Mouse (Mus musculus) kidney, adult 2 months (tissue): ENCODE data around the gene Lamp1. TPM values are rescaled to one million over a fixed set of nuclear protein-coding genes. Genes with fewer than 3 reads are reported as not detected.
A peak's percentile ranks its signal among the peaks of the same experiment; 100 is the strongest.

ENCODE experiments used
- DNase-seq: peaks from one replicate; pipeline ENCODE4 v3.0.0; 2021
- H3K27ac ChIP-seq: fragments of 200-500 bp; 2 replicates; pipeline ENCODE4 v1.5.1; 2012; ENCODE audit warnings: low read depth, low read length, control low read depth, inconsistent platforms; ENCODE audit not compliant: insufficient read depth
- H3K27me3 ChIP-seq: fragments of 200-500 bp; replicated peaks from 2 replicates; pipeline ENCODE4 v1.6.1; 2012; ENCODE audit warnings: mild to moderate bottlenecking, moderate library complexity, low read length, inconsistent platforms; ENCODE audit not compliant: control insufficient read depth, insufficient read depth
- H3K36me3 ChIP-seq: fragments of 200-500 bp; 2 replicates; pipeline ENCODE4 v1.6.1; 2012; ENCODE audit warnings: mild to moderate bottlenecking, moderate library complexity, low read length, inconsistent platforms; ENCODE audit not compliant: control insufficient read depth, insufficient read depth
- H3K4me1 ChIP-seq: fragments of 200-500 bp; 2 replicates; pipeline ENCODE4 v1.6.1; 2011; ENCODE audit warnings: low read length; ENCODE audit not compliant: control insufficient read depth, insufficient read depth
- H3K4me3 ChIP-seq: fragments of 200-500 bp; 2 replicates; pipeline ENCODE4 v1.5.1; 2011; ENCODE audit warnings: mild to moderate bottlenecking, low read depth, low read length, control low read depth; ENCODE audit not compliant: insufficient read depth
- CTCF ChIP-seq: fragments of 200-500 bp; conservative IDR thresholded peaks from 2 replicates; pipeline ENCODE4 v1.5.1; 2011; ENCODE audit warnings: low read depth, mild to moderate bottlenecking, control low read depth, low read length, moderate library complexity, mixed read lengths; ENCODE audit not compliant: insufficient read depth, insufficient read length
- POLR2A ChIP-seq: fragments of 200-500 bp; IDR thresholded peaks from one replicate; pipeline ENCODE4 v1.6.1; 2011; ENCODE audit warnings: low read depth, low read length, control low read depth
- WGBS: fragments of 180-500 bp; shearing (Covaris S2); methylation state at CpG from one replicate; pipeline ENCODE4 v1.1.7; 2018; 5-methylcytosine and 5-hydroxymethylcytosine counted together
- polyA plus RNA-seq: library from polyadenylated mRNA; depleted of rRNA; stranded (reverse); fragments of >200 nt; gene quantifications from 2 replicates; pipeline ENCODE4 v1.2.3, GENCODE M21; 2012

Lamp1 gene
- polyA plus RNA-seq, 1 experiment, result 1,404 TPM

GRCm38 (mm10) chr8:13150929-13151328, 8.0 kb upstream of the Lamp1 start:
- H3K4me3 ChIP-seq, result no peak overlapping the region
- H3K4me1 ChIP-seq, result no peaks in the 10 kb centered on the region
- no peak overlapping the region for H3K27ac ChIP-seq
- H3K36me3 ChIP-seq, result 0 out of 2 replicates have a peak, but pooled peaks cover 1% of the 10 kb centered on the region
- DNase-seq, result no peak
- no peaks in the 10 kb centered on the region for H3K27me3 ChIP-seq
- TF ChIP-seq CTCF (no peak), POLR2A (no peak)
- WGBS, result 96% methylated on average over 2 of the region's 2 CpGs

DNA sequence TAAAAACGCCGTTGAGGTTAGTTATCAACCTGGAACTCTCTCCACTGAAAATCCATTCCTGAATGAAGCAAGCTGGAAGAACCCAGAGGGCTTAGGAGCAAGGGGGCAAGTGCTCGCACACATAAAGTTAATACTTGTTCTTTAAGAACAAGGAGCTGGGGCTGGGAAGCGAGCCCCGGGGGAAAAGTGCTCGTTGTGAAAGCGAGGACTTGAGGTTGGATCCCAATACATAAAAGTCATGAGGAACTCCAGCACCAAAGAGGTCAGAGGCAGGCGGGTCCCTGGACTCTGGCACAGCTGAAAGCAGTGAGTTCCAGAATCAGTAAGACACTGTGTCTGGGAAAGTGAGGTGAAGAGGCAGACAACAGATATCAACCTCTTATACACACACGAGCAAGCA, 4.9 kb upstream of the Lamp1 start:
- H3K27ac ChIP-seq, result no peak overlapping the region
- no peak for DNase-seq
- no peak overlapping the region for H3K4me3 ChIP-seq
- no peaks in the 10 kb centered on the region for H3K27me3 ChIP-seq
- TF ChIP-seq POLR2A (no peak), CTCF (no peak)
- 68% methylated on average over 9 of the region's 9 CpGs for WGBS
- peaks cover 7% of the 10 kb centered on the region for H3K4me1 ChIP-seq
- no peaks in the 10 kb centered on the region for H3K36me3 ChIP-seq

DNA sequence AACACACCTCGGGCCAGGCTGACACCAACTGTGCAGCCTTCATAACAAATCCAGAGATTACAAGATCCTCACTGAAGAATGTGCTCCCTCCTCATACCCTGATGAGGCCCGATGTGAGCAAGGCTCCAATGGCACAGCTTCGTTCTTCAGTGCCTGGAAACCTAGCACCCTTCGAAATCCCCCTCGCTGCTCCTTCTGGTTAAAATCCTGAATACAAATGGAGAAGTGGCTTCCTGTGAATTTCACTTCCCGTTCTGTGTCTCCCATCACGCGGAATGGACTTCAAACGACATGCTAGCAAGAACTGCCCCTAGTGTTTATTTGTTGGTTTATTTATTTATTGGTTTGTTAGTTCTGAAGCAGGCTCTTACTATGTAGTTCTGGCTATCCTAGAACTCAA, 3.6 kb upstream of the Lamp1 start:
- Histone ChIP-seq H3K4me1 (peaks cover 9% of the 10 kb centered on the region), H3K27me3 (no peaks in the 10 kb centered on the region), H3K4me3 (no peak overlapping the region), H3K27ac (no peak overlapping the region), H3K36me3 (no peaks in the 10 kb centered on the region)
- TF ChIP-seq POLR2A (no peak), CTCF (no peak)
- DNase-seq, result no peak
- WGBS, result 66% methylated on average over 9 of the region's 9 CpGs

- Histone ChIP-seq H3K4me3 (no peak overlapping the region), H3K27me3 (no peaks in the 10 kb centered on the region), H3K4me1 (peaks cover 16% of the 10 kb centered on the region), H3K36me3 (no peaks in the 10 kb centered on the region), H3K27ac (no peak overlapping the region)
- DNase-seq, result no peak
- TF ChIP-seq POLR2A (no peak), CTCF (no peak)
- WGBS, result 76% methylated on average over 12 of the region's 12 CpGs
Measured at GRCm38 (mm10) chr8:13156327-13157097, 2.4 kb upstream of the Lamp1 start.

DNA sequence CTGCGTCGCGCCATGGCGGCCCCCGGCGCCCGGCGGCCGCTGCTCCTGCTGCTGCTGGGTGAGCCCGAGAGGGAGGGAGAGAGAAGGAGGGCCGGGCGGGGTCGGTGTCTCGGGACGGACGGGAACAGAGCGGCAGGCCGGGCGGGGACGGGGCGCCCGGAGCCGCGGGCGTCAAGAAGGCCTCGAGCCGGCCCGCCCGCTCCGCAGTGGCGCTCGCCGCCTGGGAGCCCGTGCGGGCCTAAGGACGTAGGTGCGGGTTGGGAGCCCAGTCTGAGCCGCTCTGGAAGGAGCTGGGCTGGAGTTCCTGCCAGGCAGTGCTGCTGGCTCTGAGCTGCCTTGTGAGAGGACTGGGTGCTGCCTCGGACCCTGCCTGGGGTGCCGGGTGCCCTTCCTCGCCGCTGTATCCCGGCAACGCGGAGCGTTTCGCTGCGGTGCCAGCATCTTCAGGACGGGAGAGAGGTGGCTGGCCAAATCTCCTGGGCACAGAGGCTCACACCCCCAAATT, 468 bp downstream of the Lamp1 start:
- no peaks in the 10 kb centered on the region for H3K27me3 ChIP-seq
- TF ChIP-seq POLR2A, result no peak
- no peak for TF ChIP-seq CTCF
- peak overlapping the region; percentile 80 for H3K27ac ChIP-seq
- peaks cover 32% of the 10 kb centered on the region for H3K4me1 ChIP-seq
- 3% methylated on average over 49 of the region's 49 CpGs for WGBS
- peak; percentile 46 for DNase-seq
- H3K36me3 ChIP-seq, result no peaks in the 10 kb centered on the region
- H3K4me3 ChIP-seq, result peak overlapping the region; percentile 93

- no peak for TF ChIP-seq POLR2A
- no peak for TF ChIP-seq CTCF
- Histone ChIP-seq H3K27ac (no peak overlapping the region), H3K27me3 (no peaks in the 10 kb centered on the region), H3K4me1 (peaks cover 32% of the 10 kb centered on the region), H3K36me3 (no peaks in the 10 kb centered on the region; the same call in 1 of the 2 replicates), H3K4me3 (peak overlapping the region; percentile 93; the same call in 1 of the 2 replicates)
- DNase-seq, result no peak
- WGBS, result 52% methylated on average over 3 of the region's 3 CpGs
Measured at GRCm38 (mm10) chr8:13160691-13161090, 1.7 kb downstream of the Lamp1 start.

DNA sequence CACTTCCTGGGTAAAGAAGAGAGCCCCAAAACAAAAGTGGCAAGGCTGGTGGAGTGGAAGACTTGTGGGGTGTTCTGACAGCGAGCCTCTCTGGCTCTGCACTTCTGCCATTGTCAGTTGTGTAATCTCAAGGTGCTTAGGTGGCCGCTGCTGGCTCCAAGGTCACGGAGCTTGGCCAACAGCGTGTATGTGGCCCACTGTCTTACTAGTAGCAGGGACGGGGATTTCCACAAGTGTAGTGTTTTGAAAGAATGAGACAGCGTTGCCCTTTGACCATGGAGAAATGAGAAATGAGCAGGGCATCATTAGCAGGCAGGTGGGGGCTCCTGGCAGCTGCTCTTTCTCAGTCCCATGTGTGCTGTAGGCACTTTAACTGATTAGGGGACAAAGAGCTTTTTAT, 3.1 kb downstream of the Lamp1 start:
- WGBS, result 53% methylated on average over 6 of the region's 6 CpGs

More for the DNA sequence above, 3.1 kb downstream of the Lamp1 start:
- Histone ChIP-seq H3K27ac (peak overlapping the region; percentile 26), H3K27me3 (no peaks in the 10 kb centered on the region), H3K4me1 (peaks cover 32% of the 10 kb centered on the region), H3K36me3 (no peaks in the 10 kb centered on the region; the same call in 1 of the 2 replicates), H3K4me3 (no peak overlapping the region)
- DNase-seq, result peak; percentile 62
- no peak for TF ChIP-seq CTCF
- no peak for TF ChIP-seq POLR2A
